ENCODE assay signal across 31 mouse cellular contexts in the genomic region with DNA sequence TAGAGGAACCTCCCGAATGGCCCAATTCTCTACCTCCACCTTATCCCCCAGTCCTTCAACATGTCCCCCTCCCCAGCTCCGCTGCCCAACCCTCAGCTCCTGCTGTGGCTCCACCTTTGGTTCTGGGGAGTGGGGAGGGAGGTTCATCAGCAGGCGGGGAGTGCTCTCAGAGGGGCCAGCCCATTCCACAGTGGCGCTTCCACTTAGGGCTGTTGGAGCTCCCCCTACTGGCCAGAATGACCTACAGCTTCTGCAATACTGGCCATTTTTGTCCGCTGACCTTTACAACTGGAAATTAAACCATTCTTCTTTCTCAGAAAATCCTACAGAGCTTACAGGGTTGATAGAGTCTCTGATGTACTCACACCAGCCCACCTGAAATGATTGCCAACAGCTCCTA.
A peak's percentile ranks its signal among the peaks of the same experiment; 100 is the strongest.
DNase-seq lines count a peak whose midpoint lies in the region; ATAC-seq and TF ChIP-seq lines count a peak whose summit lies in the region.
"Had no signal": no experiment of that assay in that cellular context is flagged by ENCODE, and none has a peak within 500 bp of the region (broad histone marks: within the 10 kb centered on the region; RNA-seq: fewer than 3 reads in every experiment).

No protein-coding gene starts in this region.

- H3K4me3 ChIP-seq in bone marrow, adult 2 months (replicated peaks; ENCODE audit: control insufficient read depth, low read depth, low read length): no peak overlapping the region
- no peak overlapping the region for H3K4me3 ChIP-seq in stomach, postnatal 0 days (ENCODE audit: low read depth, low read length)
- no peak overlapping the region for H3K4me3 ChIP-seq in kidney, embryonic 14.5 days (ENCODE audit: low read length)
- H3K4me3 ChIP-seq: embryonic facial prominence, embryonic 12.5 days; heart, embryonic 15.5 days; limb, embryonic 10.5 days; limb, embryonic 15.5 days; liver, embryonic 13.5 days; midbrain, embryonic 15.5 days; neural tube, embryonic 12.5 days; stomach, embryonic 15.5 days had no signal

- TF ChIP-seq EP300 in stomach, postnatal 0 days (optimal IDR thresholded peaks at IDR 0.05): no peak

- no peak for TF ChIP-seq POLR2A in bone marrow, adult 2 months (IDR thresholded peaks at IDR 0.05; ENCODE audit: borderline replicate concordance, control insufficient read depth, low read depth, low read length)

- H3K9me3 ChIP-seq in stomach, postnatal 0 days (ENCODE audit: control insufficient read depth, low read length): no peaks in the 10 kb centered on the region
- peaks cover 8% of the 10 kb centered on the region for H3K9me3 ChIP-seq in kidney, embryonic 14.5 days (ENCODE audit: control insufficient read depth, low read length)
- H3K9me3 ChIP-seq: heart, embryonic 15.5 days; limb, embryonic 10.5 days; limb, embryonic 15.5 days; liver, embryonic 13.5 days; midbrain, embryonic 15.5 days; stomach, embryonic 15.5 days had no signal

- no peak overlapping the region for H3K9ac ChIP-seq in stomach, postnatal 0 days (ENCODE audit: low read length)
- H3K9ac ChIP-seq in kidney, embryonic 14.5 days (ENCODE audit: low read depth, low read length): no peak overlapping the region
- H3K9ac ChIP-seq: embryonic facial prominence, embryonic 12.5 days; heart, embryonic 15.5 days; limb, embryonic 15.5 days; liver, embryonic 13.5 days; midbrain, embryonic 15.5 days; neural tube, embryonic 12.5 days; stomach, embryonic 15.5 days had no signal

- peak; percentile 34 to 37 for DNase-seq in B cell, adult 2 months
- peak; percentile 9 for DNase-seq in CD4-positive helper T cell, adult 2 months (ENCODE audit: low read depth, low spot score)
- no peak for DNase-seq in stomach, postnatal 0 days (ENCODE audit: low spot score)
- DNase-seq in gastrocnemius, postnatal 36 days: no peak
- no peak for DNase-seq in heart, adult 9 months (ENCODE audit: low spot score in 2 of 2)
- DNase-seq: adrenal gland, adult 2 months; adrenal gland, postnatal 36 days; cerebellum, adult 2 months; cerebellum, postnatal 25 days; kidney, adult 9 months; kidney, postnatal 14 days; layer of hippocampus, adult 9-11 months; liver, embryonic 13.5 days; lung, adult 18-20 months; right cerebral cortex, adult 18-20 months; right cerebral cortex, postnatal 4 days had no signal

- peak; percentile 15; the same call in 1 of the 2 replicates for TF ChIP-seq CTCF in bone marrow, adult 2 months (IDR thresholded peaks at IDR 0.05; ENCODE audit: control insufficient read depth, insufficient read depth, low read length)
- 0 out of 2 replicates have a peak, but pooled peaks have one; percentile 5 for TF ChIP-seq CTCF in stomach, postnatal 0 days (IDR thresholded peaks at IDR 0.05; ENCODE audit: low read depth)

- no peaks in the 10 kb centered on the region for H3K27me3 ChIP-seq in stomach, postnatal 0 days (ENCODE audit: control insufficient read depth, insufficient read depth, low read length)
- no peaks in the 10 kb centered on the region for H3K27me3 ChIP-seq in kidney, embryonic 14.5 days (ENCODE audit: control insufficient read depth, insufficient read depth, low read length)
- H3K27me3 ChIP-seq: embryonic facial prominence, embryonic 12.5 days; heart, embryonic 15.5 days; limb, embryonic 15.5 days; liver, embryonic 13.5 days; midbrain, embryonic 15.5 days; neural tube, embryonic 12.5 days; stomach, embryonic 15.5 days had no signal

- no peaks in the 10 kb centered on the region for H3K36me3 ChIP-seq in stomach, postnatal 0 days (ENCODE audit: control insufficient read depth, insufficient read depth, low read length)
- H3K36me3 ChIP-seq in kidney, embryonic 14.5 days (ENCODE audit: control insufficient read depth, insufficient read depth, low read length): no peaks in the 10 kb centered on the region
- H3K36me3 ChIP-seq: embryonic facial prominence, embryonic 12.5 days; heart, embryonic 15.5 days; limb, embryonic 10.5 days; limb, embryonic 15.5 days; liver, embryonic 13.5 days; midbrain, embryonic 15.5 days; neural tube, embryonic 12.5 days; stomach, embryonic 15.5 days had no signal

- 90% methylated on average over 5 of the region's 5 CpGs for WGBS in bone marrow, adult 2 months
- WGBS in stomach, postnatal 0 days: 95% methylated on average over 5 of the region's 5 CpGs
- WGBS in kidney, embryonic 14.5 days: 88% methylated on average over 5 of the region's 5 CpGs

- H3K4me2 ChIP-seq in stomach, postnatal 0 days (replicated peaks; ENCODE audit: low read depth): no peak overlapping the region
- H3K4me2 ChIP-seq in kidney, embryonic 14.5 days (replicated peaks; ENCODE audit: low read depth, low read length): no peak overlapping the region
- H3K4me2 ChIP-seq: embryonic facial prominence, embryonic 12.5 days; heart, embryonic 15.5 days; limb, embryonic 15.5 days; liver, embryonic 13.5 days; midbrain, embryonic 15.5 days; neural tube, embryonic 12.5 days; stomach, embryonic 15.5 days had no signal

- intact Hi-C loops in gastrocnemius, postnatal 36 days (cut with DNase I): no loop called here

- ATAC-seq in stomach, postnatal 0 days (ENCODE audit: low FRiP score, low TSS enrichment): no peak
- ATAC-seq in kidney, embryonic 14.5 days (ENCODE audit: low FRiP score, low TSS enrichment): no peak
- ATAC-seq: activated CD4-positive, CD25-positive, alpha-beta regulatory T cell, adult 4 months; forebrain, embryonic 14.5 days; hindbrain, postnatal 0 days; intestine, postnatal 0 days; lung, postnatal 0 days; midbrain, embryonic 15.5 days had no signal

- H3K4me1 ChIP-seq in bone marrow, adult 2 months (ENCODE audit: control insufficient read depth, insufficient read depth, low read length): no peaks in the 10 kb centered on the region
- no peaks in the 10 kb centered on the region for H3K4me1 ChIP-seq in stomach, postnatal 0 days (replicated peaks; ENCODE audit: control insufficient read depth, insufficient read depth)
- no peaks in the 10 kb centered on the region for H3K4me1 ChIP-seq in kidney, embryonic 14.5 days (ENCODE audit: control insufficient read depth, insufficient read depth, low read length)
- H3K4me1 ChIP-seq: embryonic facial prominence, embryonic 12.5 days; heart, embryonic 15.5 days; limb, embryonic 10.5 days; limb, embryonic 15.5 days; liver, embryonic 13.5 days; midbrain, embryonic 15.5 days; neural tube, embryonic 12.5 days; stomach, embryonic 15.5 days had no signal

- no peak overlapping the region for H3K27ac ChIP-seq in bone marrow, adult 2 months (ENCODE audit: control insufficient read depth, insufficient read depth, low read depth, low read length, poor library complexity)
- no peak overlapping the region for H3K27ac ChIP-seq in stomach, postnatal 0 days (replicated peaks)
- no peak overlapping the region for H3K27ac ChIP-seq in kidney, embryonic 14.5 days (ENCODE audit: low read depth, low read length)
- H3K27ac ChIP-seq: embryonic facial prominence, embryonic 12.5 days; heart, embryonic 15.5 days; hindbrain, postnatal 0 days; limb, embryonic 10.5 days; limb, embryonic 15.5 days; liver, embryonic 13.5 days; macrophage; midbrain, embryonic 15.5 days; neural tube, embryonic 12.5 days; stomach, embryonic 15.5 days had no signal

Comparison
In these comparisons a context has a peak if more than half of its experiments do, and no peak if none do; other contexts are left out.
1. DNase-seq: peak in B cell, adult 2 months (2 of 2) and CD4-positive helper T cell, adult 2 months (single experiment); none in stomach, postnatal 0 days (single experiment), gastrocnemius, postnatal 36 days (0 of 2) and heart, adult 9 months (0 of 2).